10 mouse cellular contexts compared by ENCODE assay signal in genomic region chr9:18744639-18745038, GRCm38 (mm10). TPM values are rescaled to one million over a fixed set of nuclear protein-coding genes. Genes with fewer than 3 reads are reported as not detected.
DNase-seq lines count a peak whose midpoint lies in the region; ATAC-seq lines count a peak whose summit lies in the region.
"Had no signal": no experiment of that assay in that cellular context is flagged by ENCODE, and none has a peak within 500 bp of the region (broad histone marks: within the 10 kb centered on the region; RNA-seq: fewer than 3 reads in every experiment).

No protein-coding gene starts in this region.

- H3K9ac ChIP-seq in forebrain, embryonic 11.5 days (ENCODE audit: low read length) = no peak overlapping the region

- no peaks in the 10 kb centered on the region for H3K27me3 ChIP-seq in forebrain, embryonic 11.5 days (ENCODE audit: control insufficient read depth, insufficient read depth, low read length)
- H3K27me3 ChIP-seq in forebrain, embryonic 10.5 days (ENCODE audit: poor library complexity, severe bottlenecking) = no peaks in the 10 kb centered on the region

- H3K4me1 ChIP-seq in forebrain, embryonic 11.5 days (replicated peaks; ENCODE audit: control insufficient read depth, insufficient read depth, low read length) = no peaks in the 10 kb centered on the region
- no peaks in the 10 kb centered on the region for H3K4me1 ChIP-seq in forebrain, embryonic 10.5 days

- DNase-seq in forebrain, embryonic 11.5 days (ENCODE audit: low spot score) = no peak
- DNase-seq in forebrain, embryonic 10.5 days (ENCODE audit: extremely low spot score, low spot score) = no peak
- DNase-seq in right cerebral cortex, adult 18-20 months = peak; percentile 2
- no peak for DNase-seq in right cerebral cortex, postnatal 25 days
- peak; percentile 33 for DNase-seq in hindlimb bud, embryonic 11.5 days (ENCODE audit: extremely low spot score, low read depth, low spot score)
- peak; percentile 66 for DNase-seq in retina, postnatal 1 day
- DNase-seq in gastrocnemius, postnatal 36 days = no peak
- DNase-seq in thymus, postnatal 25 days = no peak

- no peaks in the 10 kb centered on the region for H3K9me3 ChIP-seq in forebrain, embryonic 11.5 days (ENCODE audit: control insufficient read depth, low read length)
- no peaks in the 10 kb centered on the region for H3K9me3 ChIP-seq in forebrain, embryonic 10.5 days

- peak; percentile 67 for ATAC-seq in forebrain, embryonic 11.5 days (replicated peaks; ENCODE audit: low FRiP score)

- intact Hi-C loops in gastrocnemius, postnatal 36 days (cut with DNase I) = no loop called here

- H3K36me3 ChIP-seq in forebrain, embryonic 11.5 days (ENCODE audit: control insufficient read depth, insufficient read depth, low read length) = no peaks in the 10 kb centered on the region
- H3K36me3 ChIP-seq in forebrain, embryonic 10.5 days (replicated peaks) = no peaks in the 10 kb centered on the region

- H3K27ac ChIP-seq in forebrain, embryonic 11.5 days (ENCODE audit: low read depth, low read length) = no peak overlapping the region
- no peak overlapping the region for H3K27ac ChIP-seq in forebrain, embryonic 10.5 days

- no peak overlapping the region for H3K4me3 ChIP-seq in forebrain, embryonic 11.5 days (ENCODE audit: low read depth, low read length)
- no peak overlapping the region for H3K4me3 ChIP-seq in forebrain, embryonic 10.5 days
- H3K4me3 ChIP-seq: erythroblast, embryonic 14.5 days had no signal

- 30% methylated on average over 5 of the region's 5 CpGs for WGBS in forebrain, embryonic 11.5 days
- WGBS in forebrain, embryonic 10.5 days = 31% methylated on average over 5 of the region's 5 CpGs

- H3K4me2 ChIP-seq in forebrain, embryonic 11.5 days (ENCODE audit: low read depth, low read length, severe bottlenecking) = no peak overlapping the region

RNA-seq across cellular contexts. Expression of gene Olfr24, which starts 19.2 kb away (rescaled TPM):
- not detected in 2 replicates for polyA plus RNA-seq in forebrain, embryonic 11.5 days (2014; fragmentation: Nextera tagmentation; extraction: Ambion mirVana)
- polyA plus RNA-seq in forebrain, embryonic 10.5 days (2016; fragmentation: Nextera tagmentation; extraction: Ambion mirVana) = not detected in 2 replicates
- not detected for total RNA-seq in gastrocnemius, postnatal 36 days (2021)
- total RNA-seq: left cerebral cortex, postnatal 10 days had no signal
- polyA plus RNA-seq: erythroblast, embryonic 14.5 days had no signal

Comparison
In these comparisons a context has a peak if more than half of its experiments do, and no peak if none do; other contexts are left out.
1. DNase-seq: peak in right cerebral cortex, adult 18-20 months (single experiment), hindlimb bud, embryonic 11.5 days (single experiment) and retina, postnatal 1 day (single experiment); none in forebrain, embryonic 11.5 days (single experiment), forebrain, embryonic 10.5 days (single experiment), right cerebral cortex, postnatal 25 days (single experiment), gastrocnemius, postnatal 36 days (0 of 2) and thymus, postnatal 25 days (single experiment).